Mouse (Mus musculus) E14TG2a.4 (cell line): ENCODE measurements around the gene Uri1.

Experiments
- CTCF ChIP-seq: conservative IDR thresholded peaks from 2 replicates; pipeline ENCODE4 v1.5.1; 2014; ENCODE audit warnings: low read length
- POU5F1 ChIP-seq: IDR thresholded peaks from 2 replicates; pipeline ENCODE4 v1.6.1; 2014; ENCODE audit warnings: low read length, borderline replicate concordance

DNA sequence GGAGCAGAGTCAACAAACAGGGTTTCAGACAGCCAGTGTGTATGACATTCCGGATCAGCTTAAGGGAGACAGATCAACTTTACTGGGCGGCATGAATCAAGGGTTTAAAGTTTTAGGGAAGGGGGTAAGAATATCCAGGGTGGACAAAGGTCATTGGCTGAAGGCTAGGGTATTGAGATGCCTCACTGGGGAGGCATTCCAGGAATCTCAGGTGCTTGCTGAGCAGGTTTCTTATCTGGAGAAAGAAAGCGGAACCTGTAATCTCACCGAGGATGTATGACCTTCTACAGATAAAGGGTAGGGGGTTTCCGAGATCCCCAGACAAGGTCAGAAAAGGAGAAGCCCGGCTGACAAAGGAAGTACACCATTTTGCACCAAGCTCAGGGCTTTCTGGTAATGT, 7.3 kb upstream of the Uri1 start:
- TF ChIP-seq CTCF (no peak), POU5F1 (no peak)
